Mouse (Mus musculus): ENCODE results near the gene Itga9. TPM values are rescaled to one million over a fixed set of nuclear protein-coding genes. Genes with fewer than 3 reads are reported as not detected.

Itga9 gene
- polyA plus RNA-seq, 1 experiment = 15.0 TPM

GRCm38 (mm10) chr9:118706176-118706975 lies 99.9 kb downstream of the Itga9 start:
- TF ChIP-seq POLR2A (IDR thresholded peaks at IDR 0.05; ENCODE audit: low read depth, low read length) (no peak), CTCF (conservative IDR thresholded peaks at IDR 0.05; ENCODE audit: insufficient read depth, insufficient read length, low read depth, low read length) (no peak)
- WGBS = 27% methylated on average over 18 of the region's 18 CpGs
- no peaks in the 10 kb centered on the region for H3K27me3 ChIP-seq (replicated peaks; ENCODE audit: control insufficient read depth, insufficient read depth, low read length)
- no peaks in the 10 kb centered on the region for H3K36me3 ChIP-seq (ENCODE audit: control insufficient read depth, insufficient read depth, low read length)
- H3K4me1 ChIP-seq (ENCODE audit: control insufficient read depth, insufficient read depth, low read length) = no peaks in the 10 kb centered on the region; the same call in 1 of the 2 replicates
- H3K27ac ChIP-seq (ENCODE audit: insufficient read depth, low read depth, low read length) = no peak overlapping the region
- DNase-seq = peak; percentile 54
- no peak overlapping the region for H3K4me3 ChIP-seq (ENCODE audit: insufficient read depth, low read depth, low read length)

- Histone ChIP-seq H3K36me3 (ENCODE audit: control insufficient read depth, insufficient read depth, low read length) (no peaks in the 10 kb centered on the region), H3K27me3 (replicated peaks; ENCODE audit: control insufficient read depth, insufficient read depth, low read length) (no peaks in the 10 kb centered on the region), H3K4me3 (ENCODE audit: insufficient read depth, low read depth, low read length) (no peak overlapping the region), H3K27ac (ENCODE audit: insufficient read depth, low read depth, low read length) (no peak overlapping the region), H3K4me1 (ENCODE audit: control insufficient read depth, insufficient read depth, low read length) (no peaks in the 10 kb centered on the region; the same call in 1 of the 2 replicates)
- no peak for TF ChIP-seq CTCF (conservative IDR thresholded peaks at IDR 0.05; ENCODE audit: insufficient read depth, insufficient read length, low read depth, low read length)
- TF ChIP-seq POLR2A (IDR thresholded peaks at IDR 0.05; ENCODE audit: low read depth, low read length) = no peak
- DNase-seq = peak; percentile 18
- 41% methylated on average over 9 of the region's 9 CpGs for WGBS
These were observed 104.1 kb downstream of the Itga9 start for GRCm38 (mm10) chr9:118710625-118711024.

- no peaks in the 10 kb centered on the region for H3K4me1 ChIP-seq (ENCODE audit: control insufficient read depth, insufficient read depth, low read length)
- no peak overlapping the region for H3K27ac ChIP-seq (ENCODE audit: insufficient read depth, low read depth, low read length)
- no peak overlapping the region for H3K4me3 ChIP-seq (ENCODE audit: insufficient read depth, low read depth, low read length)
- H3K36me3 ChIP-seq (ENCODE audit: control insufficient read depth, insufficient read depth, low read length) = no peaks in the 10 kb centered on the region
- no peak for DNase-seq
- no peaks in the 10 kb centered on the region for H3K27me3 ChIP-seq (replicated peaks; ENCODE audit: control insufficient read depth, insufficient read depth, low read length)
- 94% methylated on average over 11 of the region's 11 CpGs for WGBS
- TF ChIP-seq POLR2A (IDR thresholded peaks at IDR 0.05; ENCODE audit: low read depth, low read length) = no peak
- TF ChIP-seq CTCF (conservative IDR thresholded peaks at IDR 0.05; ENCODE audit: insufficient read depth, insufficient read length, low read depth, low read length) = no peak
These were observed 105.3 kb downstream of the Itga9 start for GRCm38 (mm10) chr9:118711749-118712148.

- H3K4me1 ChIP-seq (ENCODE audit: control insufficient read depth, insufficient read depth, low read length) = no peaks in the 10 kb centered on the region
- H3K27me3 ChIP-seq (replicated peaks; ENCODE audit: control insufficient read depth, insufficient read depth, low read length) = no peaks in the 10 kb centered on the region
- no peak for DNase-seq
- H3K4me3 ChIP-seq (ENCODE audit: insufficient read depth, low read depth, low read length) = no peak overlapping the region
- 94% methylated on average over 8 of the region's 8 CpGs for WGBS
- no peaks in the 10 kb centered on the region for H3K36me3 ChIP-seq (ENCODE audit: control insufficient read depth, insufficient read depth, low read length)
- H3K27ac ChIP-seq (ENCODE audit: insufficient read depth, low read depth, low read length) = no peak overlapping the region
- TF ChIP-seq POLR2A (IDR thresholded peaks at IDR 0.05; ENCODE audit: low read depth, low read length) (no peak), CTCF (conservative IDR thresholded peaks at IDR 0.05; ENCODE audit: insufficient read depth, insufficient read length, low read depth, low read length) (no peak)
These were observed 107.0 kb downstream of the Itga9 start for GRCm38 (mm10) chr9:118713515-118713914.

GRCm38 (mm10) chr9:118714536-118714935 lies 108.0 kb downstream of the Itga9 start:
- H3K4me1 ChIP-seq (ENCODE audit: control insufficient read depth, insufficient read depth, low read length) = no peaks in the 10 kb centered on the region
- TF ChIP-seq CTCF (conservative IDR thresholded peaks at IDR 0.05; ENCODE audit: insufficient read depth, insufficient read length, low read depth, low read length) = no peak
- no peak for TF ChIP-seq POLR2A (IDR thresholded peaks at IDR 0.05; ENCODE audit: low read depth, low read length)
- H3K27me3 ChIP-seq (replicated peaks; ENCODE audit: control insufficient read depth, insufficient read depth, low read length) = no peaks in the 10 kb centered on the region
- H3K4me3 ChIP-seq (ENCODE audit: insufficient read depth, low read depth, low read length) = no peak overlapping the region
- no peak for DNase-seq
- 74% methylated on average over 5 of the region's 5 CpGs for WGBS
- H3K36me3 ChIP-seq (ENCODE audit: control insufficient read depth, insufficient read depth, low read length) = no peaks in the 10 kb centered on the region
- no peak overlapping the region for H3K27ac ChIP-seq (ENCODE audit: insufficient read depth, low read depth, low read length)

GRCm38 (mm10) chr9:118715971-118716628 lies 109.6 kb downstream of the Itga9 start:
- 70% methylated on average over 9 of the region's 9 CpGs for WGBS
- Histone ChIP-seq H3K36me3 (ENCODE audit: control insufficient read depth, insufficient read depth, low read length) (no peaks in the 10 kb centered on the region), H3K4me3 (ENCODE audit: insufficient read depth, low read depth, low read length) (no peak overlapping the region), H3K27ac (ENCODE audit: insufficient read depth, low read depth, low read length) (no peak overlapping the region), H3K4me1 (ENCODE audit: control insufficient read depth, insufficient read depth, low read length) (no peaks in the 10 kb centered on the region), H3K27me3 (replicated peaks; ENCODE audit: control insufficient read depth, insufficient read depth, low read length) (no peaks in the 10 kb centered on the region)
- no peak for TF ChIP-seq POLR2A (IDR thresholded peaks at IDR 0.05; ENCODE audit: low read depth, low read length)
- no peak for TF ChIP-seq CTCF (conservative IDR thresholded peaks at IDR 0.05; ENCODE audit: insufficient read depth, insufficient read length, low read depth, low read length)
- DNase-seq = no peak

GRCm38 (mm10) chr9:118717436-118717835 lies 110.9 kb downstream of the Itga9 start:
- no peak for DNase-seq
- Histone ChIP-seq H3K27ac (ENCODE audit: insufficient read depth, low read depth, low read length) (no peak overlapping the region), H3K4me1 (ENCODE audit: control insufficient read depth, insufficient read depth, low read length) (no peaks in the 10 kb centered on the region), H3K36me3 (ENCODE audit: control insufficient read depth, insufficient read depth, low read length) (no peaks in the 10 kb centered on the region), H3K4me3 (ENCODE audit: insufficient read depth, low read depth, low read length) (no peak overlapping the region), H3K27me3 (replicated peaks; ENCODE audit: control insufficient read depth, insufficient read depth, low read length) (no peaks in the 10 kb centered on the region)
- no peak for TF ChIP-seq POLR2A (IDR thresholded peaks at IDR 0.05; ENCODE audit: low read depth, low read length)
- no peak for TF ChIP-seq CTCF (conservative IDR thresholded peaks at IDR 0.05; ENCODE audit: insufficient read depth, insufficient read length, low read depth, low read length)
- WGBS = 47% methylated on average over 3 of the region's 3 CpGs
